Mouse (Mus musculus): Measurements from ENCODE around the gene Gm12794. TPM values are rescaled to one million over a fixed set of nuclear protein-coding genes. Genes with fewer than 3 reads are reported as not detected.
"Not testable (repeated sequence)": the region's sequence is repeated elsewhere in the genome, so short reads cannot be mapped to it uniquely, and the experiment has no call there.

The Gm12794 gene
- total RNA-seq (2021) = not detected
- long read RNA-seq, experiment 1 = 0 reads
- long read RNA-seq, experiment 2 = 0 reads

DNA sequence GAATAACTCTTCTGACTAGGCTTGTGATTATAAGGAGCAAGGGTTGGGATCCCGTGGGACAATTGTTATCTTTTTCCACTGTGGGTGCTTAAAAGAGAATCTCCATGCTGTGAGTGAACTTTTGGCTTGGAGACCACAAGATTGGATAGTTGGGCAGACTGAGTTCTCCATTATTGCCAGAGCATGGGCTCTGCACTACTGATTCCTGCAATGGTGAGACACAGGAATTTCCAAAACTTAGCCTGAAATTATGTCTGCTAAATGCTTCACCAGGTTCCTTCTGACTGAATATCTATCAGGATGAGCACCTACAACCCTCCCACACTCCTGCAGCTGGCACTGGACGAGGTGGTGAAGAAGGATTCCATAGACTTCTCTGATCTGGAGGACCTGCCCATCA is at the start of gene Gm12794:
TSS of gene Gm12794 (plus strand) at position 301 of the 400 bp plus-strand sequence.
- DNase-seq (ENCODE audit: low spot score in 2 of 2) = not testable (repeated sequence)

DNA sequence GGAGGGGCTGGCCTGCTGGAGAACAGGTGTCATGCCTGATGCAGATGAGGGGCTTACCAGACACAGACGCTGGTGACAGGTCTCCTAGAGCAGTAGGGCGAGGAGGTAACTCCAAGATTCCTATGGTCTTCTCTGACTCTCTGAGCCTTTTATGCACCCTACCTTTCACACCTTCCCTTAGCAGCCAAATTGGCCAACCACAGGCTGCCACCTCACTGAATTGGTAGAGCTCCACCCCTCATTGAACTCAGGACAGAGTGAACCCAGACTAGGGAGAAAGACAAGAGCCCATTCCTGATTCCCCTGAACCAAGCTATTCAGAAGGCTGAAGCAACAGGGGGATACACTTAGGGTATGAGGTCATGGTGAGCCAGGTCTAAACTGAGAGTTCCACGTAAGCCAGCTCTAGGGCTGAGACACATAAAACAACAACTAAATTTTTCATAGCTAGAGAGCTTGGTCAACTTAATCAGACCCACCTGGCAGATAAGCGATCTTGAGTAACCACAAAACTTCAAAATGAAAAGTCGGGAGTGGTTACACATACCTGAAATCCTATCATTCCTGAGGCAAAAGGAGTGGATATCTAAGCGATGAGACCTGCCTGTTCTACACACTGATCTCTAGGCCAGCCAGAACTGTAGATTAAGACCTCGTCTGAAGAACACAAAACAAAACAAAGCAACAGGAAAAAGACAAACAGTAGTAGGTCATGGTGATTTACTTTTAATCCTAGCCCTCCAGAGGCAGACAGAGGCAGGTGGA is 46.4 kb upstream of the Gm12794 start, which contains the start of gene C130073F10Rik:
TSS of gene C130073F10Rik (minus strand) at position 134 of the 765 bp plus-strand sequence.
- no peak for DNase-seq (ENCODE audit: low spot score in 2 of 2)

DNA sequence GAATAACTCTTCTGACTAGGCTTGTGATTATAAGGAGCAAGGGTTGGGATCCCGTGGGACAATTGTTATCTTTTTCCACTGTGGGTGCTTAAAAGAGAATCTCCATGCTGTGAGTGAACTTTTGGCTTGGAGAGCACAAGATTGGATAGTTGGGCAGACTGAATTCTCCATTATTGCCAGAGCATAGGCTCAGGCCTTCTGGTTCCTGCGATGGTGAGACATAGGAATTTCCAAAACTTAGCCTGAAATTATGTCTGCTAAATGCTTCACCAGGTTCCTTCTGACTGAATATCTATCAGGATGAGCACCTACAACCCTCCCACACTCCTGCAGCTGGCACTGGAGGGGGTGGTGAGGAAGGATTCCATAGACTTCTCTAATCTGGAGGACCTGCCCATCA is 31.4 kb upstream of the Gm12794 start, which contains the start of gene Gm12800:
TSS of gene Gm12800 (plus strand) at position 301 of the 400 bp plus-strand sequence.
- not testable (repeated sequence) for DNase-seq (ENCODE audit: low spot score in 2 of 2)

DNA sequence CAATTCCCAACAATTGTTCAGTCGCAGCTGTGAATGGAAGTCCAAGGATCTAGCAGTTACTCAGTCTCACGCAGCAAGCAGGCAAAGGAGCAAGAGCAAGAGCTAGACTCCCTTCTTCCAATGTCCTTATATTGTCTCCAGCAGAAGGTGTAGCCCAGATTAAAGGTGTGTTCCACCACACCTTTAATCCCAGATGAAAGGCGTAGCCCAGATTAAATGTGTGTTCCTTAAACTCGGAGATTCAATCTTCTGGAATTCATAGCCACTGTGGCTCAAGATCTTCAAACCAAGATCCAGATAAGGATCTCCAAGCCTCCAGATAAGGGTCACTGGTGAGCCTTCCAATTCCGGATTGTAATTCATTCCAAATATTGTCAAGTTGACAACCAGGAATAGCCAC is 40.7 kb downstream of the Gm12794 start, which contains the start of gene Gm12790:
TSS of gene Gm12790 (minus strand) at position 101 of the 400 bp plus-strand sequence.
- DNase-seq (ENCODE audit: low spot score in 2 of 2) = not testable (repeated sequence)

DNA sequence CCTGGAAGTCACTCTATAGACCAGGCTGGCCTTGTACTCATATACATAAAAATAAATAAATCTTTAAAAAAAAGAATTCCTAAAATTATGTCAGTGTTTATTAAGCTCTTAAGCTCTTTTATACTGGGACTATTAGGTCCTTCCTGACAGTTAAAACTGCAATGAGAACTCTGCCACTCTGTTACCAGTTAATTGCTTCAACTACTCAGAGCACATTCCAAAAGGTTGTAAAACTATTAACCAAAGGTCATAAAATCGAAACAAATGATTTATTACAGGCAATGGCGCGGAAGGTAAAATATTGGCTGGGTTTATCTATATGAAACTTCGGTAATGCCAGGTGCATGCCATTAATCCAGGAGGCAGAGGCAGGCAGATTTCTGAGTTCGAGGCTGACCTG is 45.5 kb downstream of the Gm12794 start:
- DNase-seq (ENCODE audit: low spot score in 2 of 2) = no peak

DNA sequence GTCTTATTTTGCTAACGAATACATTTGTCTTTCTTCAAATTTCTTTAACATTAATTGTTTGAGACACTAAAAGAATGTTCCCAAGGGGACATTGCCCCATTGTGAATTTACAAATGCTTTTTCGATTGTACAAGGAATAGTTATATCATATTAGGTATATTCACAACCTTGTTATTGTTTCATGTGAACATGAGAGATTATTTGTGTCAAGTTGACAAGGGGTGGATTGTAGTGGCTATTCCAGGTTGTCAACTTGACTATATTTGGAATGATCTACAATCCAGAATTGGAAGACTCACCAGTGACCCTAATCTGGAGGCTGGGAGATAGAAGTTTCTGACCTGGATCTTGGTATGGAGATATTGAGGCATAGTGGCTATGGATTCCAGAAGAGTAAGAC is 46.1 kb downstream of the Gm12794 start, which contains the start of gene Gm12789:
TSS of gene Gm12789 (plus strand) at position 301 of the 400 bp plus-strand sequence.
- DNase-seq (ENCODE audit: low spot score in 2 of 2) = not testable (repeated sequence)

Other genes with a start within 250 kb of the Gm12794 start
- 1 to 10 TPM; 5.2 to 5.4 TPM for gene Lepr, start 223.0 kb upstream of the Gm12794 start, total RNA-seq (2021)
- gene B020004J07Rik, start 96.4 kb upstream of the Gm12794 start, total RNA-seq (2021) = not detected
- gene C130073F10Rik, start 46.6 kb upstream of the Gm12794 start, total RNA-seq (2021) = not detected
- not detected for gene Gm12800, start 31.3 kb upstream of the Gm12794 start, total RNA-seq (2021)
- not detected for gene Gm12790, start 40.6 kb downstream of the Gm12794 start, total RNA-seq (2021)
- not detected for gene Gm12789, start 46.2 kb downstream of the Gm12794 start, total RNA-seq (2021)
- 10 to 100 TPM; 40.0 to 51.2 TPM for gene Pde4b, start 147.1 kb downstream of the Gm12794 start, total RNA-seq (2021)